Mouse (Mus musculus) right cerebral cortex, adult 2 months (tissue): Measurements from ENCODE around the gene Klc2.

Experiments used
- DNase-seq, 2 experiments: peaks; one replicate each; pipeline ENCODE4 v3.0.0; 2021 to 2022; ENCODE audit warnings: low spot score in 2 of 2

Klc2 gene

DNA sequence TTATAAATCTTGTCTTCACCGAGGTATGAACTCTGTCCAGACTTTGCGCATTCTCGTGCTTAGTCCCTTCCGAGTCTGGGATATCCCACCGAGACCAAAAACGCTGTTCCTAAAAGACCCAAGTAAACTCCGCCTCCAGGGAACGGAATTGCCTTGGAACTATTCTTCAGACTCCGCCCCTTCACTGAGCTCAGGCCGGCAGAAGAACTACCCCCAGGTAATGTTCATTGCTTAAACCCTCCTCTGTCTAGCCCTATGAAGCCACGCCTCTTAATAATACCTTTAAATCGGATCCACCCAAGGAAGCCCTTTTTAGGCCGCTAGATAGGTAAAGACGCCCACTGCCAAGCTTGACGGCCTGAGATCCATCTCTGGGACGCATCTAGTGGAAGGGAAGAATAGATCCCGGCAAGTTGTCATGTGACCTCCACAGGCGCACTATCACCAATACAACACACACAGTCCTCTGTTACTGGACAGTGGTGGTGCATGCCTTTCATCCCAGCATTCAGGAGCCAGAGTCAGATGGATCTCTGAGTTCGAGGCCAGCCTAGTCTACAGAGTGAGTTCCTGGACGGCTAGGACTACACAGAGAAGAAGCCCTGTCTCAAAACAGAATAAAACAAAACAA lies 45.9 kb downstream of the Klc2 start:
- no peak for DNase-seq

DNA sequence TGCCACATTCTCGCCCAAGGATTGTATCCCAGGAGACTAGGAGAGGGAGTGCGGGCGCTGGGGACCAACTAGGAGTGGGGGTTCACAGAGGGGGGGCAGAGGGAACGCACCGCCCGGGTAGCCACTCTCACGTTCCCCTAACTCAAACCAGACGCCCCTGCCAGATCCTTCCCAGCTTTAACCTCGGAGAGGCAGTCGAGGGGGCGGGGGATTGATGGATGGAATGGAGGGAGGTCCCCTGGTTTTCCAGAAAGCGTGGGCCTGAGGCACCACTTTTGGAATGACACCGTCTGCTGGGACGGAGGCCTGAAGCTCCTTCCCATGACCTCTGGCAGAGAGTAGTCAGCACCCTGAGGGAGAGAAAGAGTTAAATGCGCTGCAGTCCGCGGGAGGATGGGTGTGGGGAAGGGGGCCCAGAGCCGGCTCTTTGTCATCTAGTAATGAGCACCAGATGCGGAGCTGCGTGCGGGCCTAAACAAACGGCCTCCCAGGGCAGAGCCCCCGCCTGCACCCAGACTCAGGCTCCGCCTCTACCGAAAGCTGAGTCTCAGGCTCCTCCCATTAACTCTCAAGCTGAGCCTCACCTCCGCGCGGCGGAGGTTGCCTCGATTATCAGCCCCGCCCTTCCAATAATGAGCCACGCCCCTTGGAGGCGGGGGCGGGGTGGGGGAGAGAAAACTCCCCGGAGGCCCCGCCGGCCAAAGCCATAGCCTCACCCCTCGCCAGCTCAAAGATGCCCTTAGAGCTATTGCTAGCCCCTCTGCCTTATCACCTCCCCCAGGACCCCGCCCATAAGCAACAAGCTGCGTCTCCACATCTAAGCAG lies 46.6 kb downstream of the Klc2 start:
- DNase-seq, result no peak

DNA sequence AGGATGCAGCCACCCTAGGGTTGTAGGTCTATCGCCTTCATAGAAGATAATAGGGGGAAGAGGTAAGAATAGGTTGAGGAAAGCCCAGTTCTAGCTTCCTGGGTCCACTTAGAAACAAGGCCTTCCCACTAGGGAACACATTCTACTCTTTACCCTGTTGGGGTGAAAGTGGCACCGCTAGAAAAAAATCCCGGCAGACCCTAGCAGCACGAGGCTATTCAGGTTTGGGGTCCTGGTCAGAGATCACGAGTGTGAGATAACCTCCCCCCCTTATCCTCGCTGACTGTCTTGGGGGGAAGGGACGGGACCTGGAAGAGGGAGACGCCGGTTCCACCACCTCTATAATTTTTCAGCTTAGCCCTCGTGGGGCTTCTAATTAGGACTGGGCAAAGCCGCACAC lies 47.3 kb downstream of the Klc2 start:
- DNase-seq, result no peak

DNA sequence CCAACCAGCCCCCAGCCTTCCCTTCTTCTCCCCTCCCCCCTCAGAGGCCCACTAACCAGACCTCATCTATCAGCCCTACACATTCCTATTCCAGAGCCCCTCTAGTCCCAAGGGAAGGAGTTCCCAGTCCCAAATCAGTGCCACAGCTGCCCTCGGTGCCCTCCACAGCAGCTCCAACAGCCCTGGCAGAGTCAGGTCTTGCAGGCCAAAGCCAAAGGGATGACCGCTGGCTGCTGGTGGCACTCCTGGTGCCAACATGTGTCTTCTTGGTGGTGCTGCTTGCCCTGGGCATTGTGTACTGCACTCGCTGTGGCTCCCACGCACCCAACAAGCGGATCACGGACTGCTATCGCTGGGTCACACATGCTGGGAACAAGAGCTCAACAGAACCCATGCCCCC lies 48.4 kb downstream of the Klc2 start:
- no peak for DNase-seq

DNA sequence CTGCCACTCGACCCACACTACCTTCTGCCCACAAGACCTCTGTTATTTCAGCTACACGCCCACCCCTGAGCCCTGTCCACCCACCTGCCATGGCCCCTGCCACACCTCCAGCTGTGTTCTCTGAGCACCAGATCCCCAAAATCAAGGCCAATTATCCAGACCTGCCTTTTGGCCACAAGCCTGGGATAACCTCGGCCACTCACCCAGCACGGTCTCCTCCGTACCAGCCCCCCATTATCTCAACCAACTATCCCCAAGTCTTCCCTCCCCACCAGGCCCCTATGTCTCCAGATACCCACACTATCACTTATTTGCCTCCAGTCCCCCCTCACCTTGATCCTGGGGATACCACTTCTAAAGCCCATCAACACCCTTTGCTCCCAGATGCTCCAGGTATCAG lies 48.9 kb downstream of the Klc2 start:
- DNase-seq, result no peak

DNA sequence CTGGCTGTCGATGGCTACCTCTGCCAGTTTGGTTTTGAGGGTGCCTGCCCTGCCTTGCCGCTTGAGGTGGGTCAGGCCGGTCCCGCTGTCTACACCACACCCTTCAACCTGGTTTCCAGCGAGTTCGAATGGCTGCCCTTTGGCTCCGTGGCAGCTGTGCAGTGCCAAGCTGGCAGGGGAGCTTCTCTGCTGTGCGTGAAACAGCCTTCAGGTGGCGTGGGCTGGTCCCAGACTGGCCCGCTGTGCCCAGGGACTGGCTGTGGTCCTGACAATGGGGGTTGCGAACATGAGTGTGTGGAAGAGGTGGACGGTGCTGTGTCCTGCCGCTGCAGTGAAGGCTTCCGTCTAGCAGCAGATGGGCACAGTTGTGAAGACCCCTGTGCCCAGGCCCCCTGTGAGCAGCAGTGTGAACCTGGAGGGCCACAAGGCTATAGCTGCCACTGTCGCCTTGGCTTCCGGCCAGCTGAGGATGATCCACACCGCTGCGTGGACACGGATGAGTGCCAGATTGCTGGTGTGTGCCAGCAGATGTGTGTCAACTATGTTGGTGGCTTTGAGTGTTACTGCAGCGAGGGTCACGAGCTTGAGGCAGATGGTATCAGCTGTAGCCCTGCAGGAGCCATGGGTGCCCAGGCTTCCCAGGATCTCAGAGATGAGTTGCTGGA lies 49.7 kb downstream of the Klc2 start:
- DNase-seq, result no peak

DNA sequence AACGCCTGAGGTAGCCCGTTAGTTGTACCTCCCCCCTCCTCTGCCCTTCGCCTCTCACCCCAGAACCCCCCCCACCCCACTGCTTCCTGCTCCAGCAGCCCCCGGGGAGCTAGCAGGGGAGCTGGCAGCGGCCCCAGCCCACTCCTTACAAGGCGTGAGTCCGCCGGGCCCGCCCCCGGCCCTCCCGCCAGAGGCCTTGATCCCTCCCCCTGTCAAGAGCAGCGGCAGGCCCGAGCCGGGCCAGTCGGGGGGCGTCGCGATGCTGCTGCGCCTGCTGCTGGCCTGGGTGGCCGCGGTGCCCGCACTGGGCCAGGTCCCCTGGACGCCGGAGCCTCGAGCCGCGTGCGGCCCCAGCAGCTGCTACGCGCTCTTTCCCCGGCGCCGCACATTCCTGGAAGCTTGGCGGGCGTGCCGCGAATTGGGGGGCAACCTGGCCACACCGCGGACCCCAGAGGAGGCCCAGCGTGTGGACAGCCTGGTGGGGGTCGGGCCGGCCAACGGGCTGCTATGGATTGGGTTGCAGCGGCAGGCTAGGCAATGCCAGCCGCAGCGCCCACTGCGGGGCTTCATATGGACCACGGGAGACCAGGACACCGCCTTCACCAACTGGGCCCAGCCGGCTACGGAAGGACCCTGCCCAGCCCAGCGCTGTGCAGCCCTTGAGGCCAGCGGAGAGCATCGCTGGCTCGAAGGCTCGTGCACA lies 50.3 kb downstream of the Klc2 start, which contains the start of gene Cd248:
TSS of gene Cd248 (plus strand) at position 212 of the 703 bp plus-strand sequence.
- DNase-seq, result no peak

DNA sequence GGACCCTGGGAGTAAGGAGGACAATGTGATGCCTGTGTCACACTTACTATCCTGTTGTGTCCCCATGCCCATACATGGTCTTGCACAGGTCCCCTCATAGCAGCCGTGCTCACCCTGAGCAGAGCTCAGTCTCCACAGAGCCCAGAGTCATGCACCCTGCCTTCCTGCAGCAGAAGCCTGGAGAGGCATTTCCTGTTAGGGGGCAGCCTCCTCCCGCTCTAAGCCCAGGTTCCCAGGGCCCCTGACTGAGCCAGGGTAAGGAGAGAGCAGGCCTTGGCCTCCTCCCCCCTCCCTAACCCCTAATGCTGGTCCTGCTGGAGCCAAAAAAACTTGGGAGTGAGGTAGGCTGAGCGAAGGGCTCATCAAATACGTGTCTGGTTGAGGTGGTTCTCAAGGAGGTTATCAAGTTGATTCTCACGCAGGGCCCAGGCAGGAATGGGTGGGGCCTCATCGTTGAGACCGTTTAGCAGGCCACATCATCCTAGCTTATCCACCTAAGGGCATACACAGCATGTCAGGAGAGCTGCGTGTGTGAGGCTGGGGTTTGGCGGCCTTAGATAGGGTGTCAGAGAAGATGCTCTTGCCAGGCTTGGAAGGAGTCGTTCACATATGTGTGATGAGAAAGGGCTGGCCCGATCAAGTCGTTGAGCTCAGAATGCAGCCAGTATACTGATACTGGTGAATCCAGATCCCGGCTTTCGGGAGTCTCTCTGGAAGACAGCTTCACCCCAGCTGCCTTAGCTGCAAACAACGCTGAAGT lies 51.1 kb downstream of the Klc2 start:
- DNase-seq, result no peak

DNA sequence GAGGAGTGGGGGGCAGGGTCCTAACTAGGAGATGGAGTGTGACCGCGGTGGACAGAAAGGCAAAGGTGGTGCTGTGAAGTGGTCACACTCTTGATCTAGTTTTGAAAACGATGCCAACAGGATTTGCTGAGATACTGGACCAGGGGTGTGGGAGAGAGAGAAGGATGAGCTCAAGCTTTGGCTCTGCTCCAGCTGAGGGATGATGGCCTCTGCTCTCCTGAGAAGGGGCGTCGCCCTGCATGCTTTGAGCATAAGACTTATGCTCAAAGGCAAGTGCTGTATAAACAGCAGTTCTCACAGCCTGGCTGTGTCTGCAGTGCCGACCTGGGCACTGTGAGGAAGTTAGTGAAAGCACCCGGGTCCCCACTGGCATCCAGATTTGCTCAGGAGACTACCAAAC lies 53.3 kb downstream of the Klc2 start:
- no peak for DNase-seq

DNA sequence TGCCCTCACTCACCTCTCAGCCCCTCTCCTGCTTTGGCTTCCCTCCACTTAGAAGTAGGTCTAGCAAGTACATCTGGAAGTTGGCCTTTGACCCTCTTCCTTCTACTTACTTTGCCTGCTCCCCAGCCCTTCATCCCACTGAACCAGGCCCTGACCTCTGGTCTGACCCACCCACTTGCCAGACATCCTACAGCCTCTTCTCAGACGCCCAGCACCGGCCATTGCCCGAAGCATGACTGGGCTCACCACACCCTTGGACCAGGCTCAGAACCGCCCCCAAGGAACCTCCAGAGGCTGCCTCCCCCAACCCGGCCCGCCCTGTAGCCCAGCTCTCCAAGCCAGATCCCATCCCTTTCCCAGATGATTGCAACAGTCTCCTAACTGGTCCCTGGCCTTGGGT lies 55.9 kb downstream of the Klc2 start:
- DNase-seq, result no peak

DNA sequence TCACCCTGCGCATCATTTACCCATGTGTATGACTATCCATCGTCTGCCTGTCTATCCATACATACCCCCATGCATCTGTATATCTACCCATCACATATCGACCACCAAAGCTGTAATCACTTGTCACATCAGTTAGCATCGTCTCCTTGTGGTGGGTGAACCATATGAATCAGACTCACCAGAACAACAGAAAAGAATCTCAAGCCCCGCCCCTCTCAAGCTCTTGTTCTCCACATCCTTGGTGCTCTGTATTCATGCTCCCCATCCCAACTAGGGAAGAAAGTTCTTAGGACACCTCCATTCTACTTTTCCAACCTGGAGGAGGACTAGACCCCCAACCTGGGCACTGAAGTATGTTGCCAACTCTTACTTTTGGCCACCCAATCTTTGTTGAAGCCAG lies 56.3 kb downstream of the Klc2 start:
- DNase-seq, result no peak

DNA sequence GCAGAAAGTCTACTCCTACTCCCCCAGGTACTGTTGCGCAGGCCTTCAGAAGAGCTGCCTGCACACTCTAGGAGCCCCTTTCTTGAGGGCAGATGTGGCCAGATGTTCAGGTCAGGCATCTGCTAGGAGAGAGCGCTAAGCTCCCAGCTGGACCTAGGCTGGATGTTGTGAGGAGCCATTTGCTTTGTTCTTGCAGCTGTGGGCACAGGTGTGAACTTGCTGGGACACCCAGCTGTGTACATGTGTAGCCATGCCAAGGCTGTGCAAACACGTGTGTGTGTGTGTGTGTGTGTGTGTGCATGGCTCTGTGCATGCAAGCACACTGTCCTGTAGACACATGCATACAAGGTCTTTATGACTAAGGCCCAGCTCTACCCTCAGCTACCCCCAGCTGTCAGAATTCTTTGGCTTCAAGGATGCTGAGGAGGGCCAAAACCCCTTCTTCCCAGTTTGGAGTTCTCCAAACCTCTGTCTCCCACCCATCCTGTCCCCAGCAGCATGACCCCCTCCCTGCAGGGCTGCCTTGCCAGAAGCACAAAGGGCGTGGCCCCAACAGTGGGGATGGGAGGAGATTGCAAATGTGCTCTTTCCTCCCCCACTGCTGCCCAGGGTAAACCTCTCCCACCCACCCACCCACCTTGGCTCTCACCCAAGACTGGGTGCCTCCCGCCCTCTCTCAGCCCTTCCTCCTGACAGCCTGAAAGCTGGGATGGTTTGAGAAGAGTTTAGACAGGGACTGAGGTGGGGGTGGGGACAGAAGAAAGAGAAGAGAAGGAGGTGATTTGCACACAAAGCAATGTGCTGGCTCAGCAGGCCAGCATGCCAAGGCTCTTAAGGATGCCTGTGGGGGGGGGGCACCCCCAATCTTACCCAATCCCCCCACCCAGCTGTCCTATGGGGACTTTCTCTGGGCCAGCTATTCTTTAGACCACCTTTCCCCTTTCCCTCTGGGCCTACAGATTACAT lies 57.7 kb downstream of the Klc2 start:
- DNase-seq, result no peak

DNA sequence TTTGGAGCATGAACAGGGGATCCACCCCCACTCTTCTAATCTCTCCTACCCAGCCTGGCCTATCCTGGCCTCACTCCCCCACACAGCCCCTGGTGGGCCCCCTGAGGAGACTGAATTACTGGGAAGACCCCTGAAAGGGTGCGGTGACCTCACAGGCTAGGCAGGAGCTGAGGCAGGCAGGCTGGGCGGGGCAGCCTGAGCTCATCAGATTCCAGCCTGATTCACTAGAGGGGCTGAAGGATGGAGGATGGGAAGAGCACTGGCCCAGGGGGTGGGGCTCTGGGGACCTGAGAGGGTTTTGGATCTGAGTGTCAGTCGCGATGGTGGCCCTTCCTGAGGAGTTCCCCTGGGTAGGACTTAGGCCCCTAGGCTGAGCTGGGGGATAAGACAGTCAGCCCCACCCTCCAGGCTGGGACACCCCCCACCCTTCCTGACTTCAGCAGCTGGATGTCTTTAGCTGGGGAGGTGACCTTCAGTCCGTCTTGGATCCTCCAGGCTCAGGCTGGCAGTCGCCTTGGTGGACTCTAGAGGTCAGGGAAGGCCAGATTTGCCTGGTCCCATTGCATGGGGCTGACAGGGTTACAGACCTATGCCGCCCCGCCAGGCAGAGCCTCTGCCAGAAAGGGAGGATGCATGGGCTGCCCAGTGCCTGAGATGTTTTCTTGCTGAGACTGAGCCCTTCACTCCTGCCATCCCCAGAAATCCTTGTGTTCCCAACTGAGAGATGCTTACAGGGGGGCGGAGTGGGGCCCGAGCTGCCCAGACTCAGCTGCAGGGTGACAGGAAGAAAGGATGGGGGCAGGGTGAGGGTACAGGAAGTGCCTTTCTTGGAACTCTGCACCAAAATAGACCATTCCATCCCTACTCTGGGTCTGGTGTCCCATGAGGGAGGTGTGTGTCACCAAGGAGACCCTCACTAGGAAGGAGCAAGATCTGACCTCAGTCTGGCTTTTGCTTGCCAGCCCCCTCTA lies 59.3 kb downstream of the Klc2 start:
- DNase-seq, result no peak

DNA sequence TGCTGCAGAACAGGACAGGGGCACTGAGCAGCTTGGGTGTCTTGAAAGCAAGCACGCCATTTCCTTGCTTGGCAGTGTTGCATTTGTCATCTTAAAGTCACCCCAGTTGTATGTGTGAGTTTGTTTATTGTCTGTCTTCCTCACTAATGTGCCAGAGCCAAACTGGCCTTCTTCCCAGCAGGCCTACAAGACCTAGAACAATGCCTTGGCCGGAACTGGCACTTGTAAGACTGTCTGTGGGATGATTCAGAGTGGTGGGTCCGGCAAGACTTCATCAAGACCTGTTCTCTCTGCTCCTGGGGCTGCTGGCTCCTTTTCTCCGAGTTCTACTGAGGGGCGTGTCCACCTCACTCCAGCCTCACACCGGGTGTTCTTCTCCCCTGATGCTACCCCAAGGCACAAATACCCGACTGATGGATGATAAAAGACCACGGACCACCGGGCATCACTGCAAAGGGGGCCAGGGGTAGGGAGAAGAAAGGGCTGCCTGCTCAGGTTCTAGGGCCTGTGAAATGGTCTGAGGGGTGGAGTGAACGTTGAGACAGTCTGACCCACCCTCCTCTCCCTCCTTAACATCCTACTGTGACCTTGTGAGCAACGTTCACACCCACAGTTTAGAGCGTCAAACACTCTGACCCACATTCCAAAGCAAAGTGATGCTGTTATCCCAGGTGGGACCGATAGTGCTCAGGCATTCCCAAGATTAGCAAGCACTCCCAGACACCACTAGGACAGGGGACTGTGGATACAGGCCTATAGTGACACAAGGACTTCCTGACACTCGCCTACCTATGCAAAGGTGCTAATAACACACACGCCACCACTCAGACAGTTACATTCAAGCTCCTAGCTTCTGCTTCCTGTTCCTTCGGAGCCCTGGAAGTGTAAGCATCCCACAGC lies 60.2 kb downstream of the Klc2 start:
- DNase-seq, result no peak
